Mouse (Mus musculus) CD4-positive, CD25-positive, alpha-beta regulatory T cell, adult 2 months (primary cell): ENCODE results near the gene Nucb1.
A peak's percentile ranks its signal among the peaks of the same experiment; 100 is the strongest.

Source experiments
- DNase-seq: peaks from one replicate; pipeline ENCODE4 v3.0.0-alpha.2; 2012; ENCODE audit warnings: low read depth, low spot score

The Nucb1 gene

GRCm38 (mm10) chr7:45509912-45510787 is at the start of gene Nucb1:
TSS of gene Nucb1 (minus strand) at chr7:45510406.
- peak; percentile 93 for DNase-seq

- no peak for DNase-seq
Observed at GRCm38 (mm10) chr7:45558907-45559306, 48.7 kb upstream of the Nucb1 start.

- peak; percentile 88 for DNase-seq
Observed at GRCm38 (mm10) chr7:45555787-45556186, 45.6 kb upstream of the Nucb1 start.

GRCm38 (mm10) chr7:45554744-45555143 is 44.5 kb upstream of the Nucb1 start, which contains the start of gene Hsd17b14:
TSS of gene Hsd17b14 (plus strand) at chr7:45554893.
- DNase-seq, result no peak

- DNase-seq, result no peak
Observed at GRCm38 (mm10) chr7:45553990-45554389, 43.8 kb upstream of the Nucb1 start.

- no peak for DNase-seq
Observed at GRCm38 (mm10) chr7:45553519-45553918, 43.3 kb upstream of the Nucb1 start.

- DNase-seq, result no peak
Observed at GRCm38 (mm10) chr7:45551512-45551883, 41.3 kb upstream of the Nucb1 start.

- no peak for DNase-seq
Observed at GRCm38 (mm10) chr7:45550821-45551511, 40.8 kb upstream of the Nucb1 start.

GRCm38 (mm10) chr7:45549641-45550436 is 39.6 kb upstream of the Nucb1 start:
- DNase-seq, result no peak

GRCm38 (mm10) chr7:45544525-45544924 is 34.3 kb upstream of the Nucb1 start:
- peak; percentile 34 for DNase-seq

- DNase-seq, result no peak
Observed at GRCm38 (mm10) chr7:45540213-45540612, 30.0 kb upstream of the Nucb1 start.

- no peak for DNase-seq
Observed at GRCm38 (mm10) chr7:45539095-45539494, 28.9 kb upstream of the Nucb1 start.

- DNase-seq, result no peak
Observed at GRCm38 (mm10) chr7:45538163-45539041, 28.2 kb upstream of the Nucb1 start.

- no peak for DNase-seq
Observed at GRCm38 (mm10) chr7:45537602-45538001, 27.4 kb upstream of the Nucb1 start.

GRCm38 (mm10) chr7:45535676-45536075 is 25.5 kb upstream of the Nucb1 start:
- DNase-seq, result no peak

- no peak for DNase-seq
Observed at GRCm38 (mm10) chr7:45530643-45531042, 20.4 kb upstream of the Nucb1 start.

GRCm38 (mm10) chr7:45529461-45529860 is 19.3 kb upstream of the Nucb1 start:
- DNase-seq, result peak; percentile 19

- DNase-seq, result peak; percentile 39
Observed at GRCm38 (mm10) chr7:45527169-45527568, 17.0 kb upstream of the Nucb1 start.

- DNase-seq, result peak; percentile 72
Observed at GRCm38 (mm10) chr7:45526474-45527120, 16.4 kb upstream of the Nucb1 start.

- DNase-seq, result peak; percentile 98
Observed at GRCm38 (mm10) chr7:45525809-45526473, 15.7 kb upstream of the Nucb1 start, which contains the start of the genes Ppp1r15a and Plekha4. TSS of gene Ppp1r15a (minus strand) at chr7:45526268. TSS of gene Plekha4 (plus strand) at chr7:45526330.
